Mouse (Mus musculus) kidney, embryonic 15.5 days (tissue): ENCODE data around the gene Il11ra1. TPM values are rescaled to one million over a fixed set of nuclear protein-coding genes. Genes with fewer than 3 reads are reported as not detected.
"Not testable (repeated sequence)": the region's sequence is repeated elsewhere in the genome, so short reads cannot be mapped to it uniquely, and the experiment has no call there.

Experiments used
- ATAC-seq: fragments of 200-750 bp; cut with Nextera tagmentation; replicated peaks from 2 replicates; pipeline ENCODE4 v1.8.0; 2017; ENCODE audit warnings: moderate TSS enrichment; ENCODE audit not compliant: low FRiP score
- H3K27ac ChIP-seq: fragments of 300-500 bp; sonication (generic); 2 replicates; pipeline ENCODE4 v1.5.1; 2015; ENCODE audit warnings: mild to moderate bottlenecking, inconsistent platforms
- H3K27me3 ChIP-seq: fragments of 300-500 bp; sonication (generic); 2 replicates; pipeline ENCODE4 v1.6.1; 2015; ENCODE audit warnings: inconsistent platforms
- H3K36me3 ChIP-seq: fragments of 300-500 bp; sonication (generic); 2 replicates; pipeline ENCODE4 v1.6.1; 2015; ENCODE audit warnings: inconsistent platforms
- H3K4me1 ChIP-seq: fragments of 300-500 bp; sonication (generic); 2 replicates; pipeline ENCODE4 v1.6.1; 2015; ENCODE audit warnings: inconsistent platforms
- H3K4me2 ChIP-seq: fragments of 300-500 bp; sonication (generic); 2 replicates; pipeline ENCODE4 v1.6.1; 2015; ENCODE audit warnings: moderate library complexity, mild to moderate bottlenecking, inconsistent platforms
- H3K4me3 ChIP-seq: fragments of 300-500 bp; sonication (generic); replicated peaks from 2 replicates; pipeline ENCODE4 v1.5.1; 2015; ENCODE audit warnings: mild to moderate bottlenecking, inconsistent platforms
- H3K9ac ChIP-seq: fragments of 300-500 bp; sonication (generic); 2 replicates; pipeline ENCODE4 v1.6.1; 2015; ENCODE audit warnings: mild to moderate bottlenecking, inconsistent platforms
- H3K9me3 ChIP-seq: fragments of 300-500 bp; sonication (generic); replicated peaks from 2 replicates; pipeline ENCODE4 v1.6.1; 2016; ENCODE audit warnings: inconsistent platforms
- WGBS: fragments of 180-500 bp; shearing (Covaris S2); methylation state at CpG from one replicate; pipeline ENCODE4 v1.1.7; 2015; ENCODE audit warnings: mixed read lengths; 5-methylcytosine and 5-hydroxymethylcytosine counted together
- polyA plus RNA-seq: library from polyadenylated mRNA; unstranded; fragments of >200 nt; fragmentation: Nextera tagmentation; extraction: Ambion mirVana; gene quantifications from 2 replicates; pipeline ENCODE4 v1.2.1, GENCODE M21; 2015

Il11ra1 gene
- polyA plus RNA-seq, 1 experiment from 2014 or later, result 157 TPM

GRCm38 (mm10) chr4:41681176-41681575, 18.6 kb upstream of the Il11ra1 start:
- H3K4me2 ChIP-seq, result no peak overlapping the region
- peaks cover 10% of the 10 kb centered on the region for H3K27me3 ChIP-seq
- no peaks in the 10 kb centered on the region for H3K36me3 ChIP-seq
- H3K4me1 ChIP-seq, result peaks cover 74% of the 10 kb centered on the region
- no peak for ATAC-seq
- no peaks in the 10 kb centered on the region for H3K9me3 ChIP-seq
- H3K4me3 ChIP-seq, result no peak overlapping the region
- no peak overlapping the region for H3K9ac ChIP-seq
- H3K27ac ChIP-seq, result no peak overlapping the region
- 59% methylated on average over 4 of the region's 4 CpGs for WGBS

GRCm38 (mm10) chr4:41681947-41682346, 17.8 kb upstream of the Il11ra1 start:
- Histone ChIP-seq H3K27ac (peak overlapping the region; percentile 84), H3K9me3 (no peaks in the 10 kb centered on the region)
- WGBS, result 64% methylated on average over 10 of the region's 10 CpGs

GRCm38 (mm10) chr4:41682789-41683188, 17.0 kb upstream of the Il11ra1 start:
- Histone ChIP-seq H3K4me3 (no peak overlapping the region), H3K9ac (no peak overlapping the region), H3K4me1 (peaks cover 61% of the 10 kb centered on the region), H3K9me3 (no peaks in the 10 kb centered on the region), H3K36me3 (no peaks in the 10 kb centered on the region), H3K27ac (peak overlapping the region; percentile 84), H3K4me2 (peak overlapping the region; percentile 47; the same call in 1 of the 2 replicates), H3K27me3 (peaks cover 6% of the 10 kb centered on the region; the same call in 1 of the 2 replicates)
- WGBS, result 18% methylated on average over 6 of the region's 6 CpGs
- ATAC-seq, result no peak

More at GRCm38 (mm10) chr4:41681947-41682346, 17.8 kb upstream of the Il11ra1 start:
- no peak for ATAC-seq
- Histone ChIP-seq H3K4me3 (no peak overlapping the region), H3K4me2 (no peak overlapping the region), H3K9ac (no peak overlapping the region), H3K36me3 (no peaks in the 10 kb centered on the region), H3K27me3 (peaks cover 7% of the 10 kb centered on the region), H3K4me1 (peaks cover 69% of the 10 kb centered on the region)

GRCm38 (mm10) chr4:41683303-41683702, 16.5 kb upstream of the Il11ra1 start:
- Histone ChIP-seq H3K4me2 (peak overlapping the region; percentile 47), H3K4me1 (peaks cover 55% of the 10 kb centered on the region), H3K4me3 (peak overlapping the region; percentile 22; the same call in 1 of the 2 replicates)
- H3K36me3 ChIP-seq, H3K9ac ChIP-seq, H3K27ac ChIP-seq, H3K27me3 ChIP-seq, H3K9me3 ChIP-seq: not testable (repeated sequence)
- peak; percentile 61; the same call in 1 of the 2 replicates for ATAC-seq
- WGBS, result 2% methylated on average over 10 of the region's 27 CpGs

- H3K9me3 ChIP-seq, H3K9ac ChIP-seq, H3K36me3 ChIP-seq, H3K27me3 ChIP-seq: not testable (repeated sequence)
- H3K4me1 ChIP-seq, result peaks cover 45% of the 10 kb centered on the region
- peak overlapping the region; percentile 72 for H3K27ac ChIP-seq
- WGBS, result 2% methylated on average over 27 of the region's 27 CpGs
- peak overlapping the region; percentile 21; the same call in 1 of the 2 replicates for H3K4me3 ChIP-seq
- peak; percentile 36; the same call in 1 of the 2 replicates for ATAC-seq
- peak overlapping the region; percentile 50 for H3K4me2 ChIP-seq
Measured at GRCm38 (mm10) chr4:41684131-41684930, 15.5 kb upstream of the Il11ra1 start.

- ATAC-seq, H3K36me3 ChIP-seq, H3K9ac ChIP-seq, H3K4me3 ChIP-seq, H3K9me3 ChIP-seq, H3K4me2 ChIP-seq, H3K27me3 ChIP-seq: not testable (repeated sequence)
- WGBS, result 2% methylated on average over 11 of the region's 14 CpGs
- H3K4me1 ChIP-seq, result peaks cover 39% of the 10 kb centered on the region
- 0 out of 2 replicates have a peak overlapping the region, but pooled peaks have one; percentile 48 for H3K27ac ChIP-seq
Measured at GRCm38 (mm10) chr4:41684931-41685453, 14.8 kb upstream of the Il11ra1 start.

GRCm38 (mm10) chr4:41685882-41686492, 13.8 kb upstream of the Il11ra1 start:
- 30% methylated on average over 10 of the region's 10 CpGs for WGBS
- H3K27me3 ChIP-seq, result not testable (repeated sequence)

GRCm38 (mm10) chr4:41688562-41688961, 11.2 kb upstream of the Il11ra1 start:
- H3K4me3 ChIP-seq, ATAC-seq, H3K27me3 ChIP-seq, H3K9me3 ChIP-seq, H3K27ac ChIP-seq, H3K4me2 ChIP-seq, H3K36me3 ChIP-seq, H3K9ac ChIP-seq: not testable (repeated sequence)
- WGBS, result 64% methylated on average over 1 of the region's 1 CpGs
- peaks cover 17% of the 10 kb centered on the region for H3K4me1 ChIP-seq

More at GRCm38 (mm10) chr4:41685882-41686492, 13.8 kb upstream of the Il11ra1 start:
- not testable (repeated sequence) for ATAC-seq, H3K9me3 ChIP-seq, H3K9ac ChIP-seq, H3K27ac ChIP-seq, H3K36me3 ChIP-seq, H3K4me2 ChIP-seq, H3K4me3 ChIP-seq
- H3K4me1 ChIP-seq, result peaks cover 30% of the 10 kb centered on the region

- not testable (repeated sequence) for H3K36me3 ChIP-seq, H3K4me1 ChIP-seq, H3K4me2 ChIP-seq, ATAC-seq, H3K27ac ChIP-seq, H3K9me3 ChIP-seq, H3K27me3 ChIP-seq, H3K9ac ChIP-seq, H3K4me3 ChIP-seq
- WGBS, result no CpG with 5 or more reads among the region's 4 CpGs
Measured at GRCm38 (mm10) chr4:41690014-41690413, 9.8 kb upstream of the Il11ra1 start.

GRCm38 (mm10) chr4:41693511-41693910, 6.3 kb upstream of the Il11ra1 start:
- ATAC-seq, H3K36me3 ChIP-seq, H3K4me1 ChIP-seq, H3K27ac ChIP-seq, H3K9ac ChIP-seq, H3K9me3 ChIP-seq, H3K4me3 ChIP-seq, H3K27me3 ChIP-seq: not testable (repeated sequence)
- peak overlapping the region; percentile 27 for H3K4me2 ChIP-seq
- WGBS, result 11% methylated on average over 4 of the region's 4 CpGs

- not testable (repeated sequence) for ATAC-seq, H3K4me1 ChIP-seq, H3K9me3 ChIP-seq, H3K27ac ChIP-seq, H3K36me3 ChIP-seq, H3K27me3 ChIP-seq, H3K9ac ChIP-seq
- peak overlapping the region; percentile 23; the same call in 1 of the 2 replicates for H3K4me3 ChIP-seq
- WGBS, result 4% methylated on average over 13 of the region's 38 CpGs
- H3K4me2 ChIP-seq, result peak overlapping the region; percentile 52
Measured at GRCm38 (mm10) chr4:41695800-41696199, 4.0 kb upstream of the Il11ra1 start.

- not testable (repeated sequence) for H3K9me3 ChIP-seq, H3K27ac ChIP-seq, ATAC-seq, H3K36me3 ChIP-seq, H3K4me1 ChIP-seq, H3K4me2 ChIP-seq, H3K9ac ChIP-seq, H3K4me3 ChIP-seq, H3K27me3 ChIP-seq
- WGBS, result 20% methylated on average over 15 of the region's 15 CpGs
Measured at GRCm38 (mm10) chr4:41696452-41696851, 3.3 kb upstream of the Il11ra1 start.
